Mouse (Mus musculus) heart, postnatal 0 days (tissue): ENCODE data around the gene Pprc1.

Experiments used
- CTCF ChIP-seq: IDR thresholded peaks from 2 replicates; pipeline ENCODE4 v1.5.1; 2016; ENCODE audit warnings: antibody characterized with exemption, control low read depth, low read depth
- EP300 ChIP-seq: IDR thresholded peaks from 2 replicates; pipeline ENCODE4 v1.6.1; 2016; ENCODE audit warnings: antibody characterized with exemption, low read depth

GRCm38 (mm10) chr19:45998694-45999217 is 45.9 kb upstream of the Pprc1 start:
- TF ChIP-seq CTCF (no peak), EP300 (no peak)
